Mouse (Mus musculus) B cell, adult 67 days (primary cell): ENCODE data around the gene Mpdz. TPM values are rescaled to one million over a fixed set of nuclear protein-coding genes. Genes with fewer than 3 reads are reported as not detected.

Source experiments
- total RNA-seq, 2 experiments: library from RNA; stranded (reverse); gene quantifications; 4 replicates each; pipeline ENCODE4 v1.2.4; 2023

The Mpdz gene
- not detected for total RNA-seq

GRCm38 (mm10) chr4:81442078-81442981, at the start of gene Mpdz:
Gene Mpdz, minus strand, starts transcription at chr4:81442815.

